Mouse (Mus musculus) hematopoietic multipotent progenitor cell, adult 10-12 weeks (in vitro differentiated cells): Measurements from ENCODE around the gene Lman1l. TPM values are rescaled to one million over a fixed set of nuclear protein-coding genes. Genes with fewer than 3 reads are reported as not detected.

Source experiments
- polyA plus RNA-seq: library from polyadenylated mRNA; stranded (reverse); fragments of >175 nt; gene quantifications from 2 replicates; pipeline ENCODE4 v1.2.3, GENCODE M21; 2012; ENCODE audit warnings: low replicate concordance

The Lman1l gene
- polyA plus RNA-seq = 0.10 and 0.49 TPM in 2 replicates

DNA sequence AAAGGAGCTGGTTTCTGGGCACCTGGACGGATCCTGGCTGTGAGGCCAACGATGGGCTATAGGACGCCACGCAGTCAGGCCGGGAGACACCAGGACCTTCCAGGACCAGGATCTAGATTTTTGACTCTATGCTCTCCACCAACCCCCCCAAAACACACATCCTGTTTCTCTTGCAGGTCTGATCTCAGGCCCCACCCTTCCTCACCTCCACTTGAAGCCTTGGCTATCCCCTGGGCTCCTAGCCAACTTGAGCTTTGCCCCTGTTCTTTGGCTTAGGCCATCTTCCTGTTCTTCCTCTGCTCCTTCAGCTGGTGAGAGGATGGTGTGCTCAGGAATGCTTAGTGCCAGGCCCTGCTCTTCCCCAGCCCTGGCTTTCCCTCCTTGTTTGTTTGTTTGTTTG lies at the start of gene Lman1l:
TSS of gene Lman1l (minus strand) at position 101 of the 400 bp plus-strand sequence.

DNA sequence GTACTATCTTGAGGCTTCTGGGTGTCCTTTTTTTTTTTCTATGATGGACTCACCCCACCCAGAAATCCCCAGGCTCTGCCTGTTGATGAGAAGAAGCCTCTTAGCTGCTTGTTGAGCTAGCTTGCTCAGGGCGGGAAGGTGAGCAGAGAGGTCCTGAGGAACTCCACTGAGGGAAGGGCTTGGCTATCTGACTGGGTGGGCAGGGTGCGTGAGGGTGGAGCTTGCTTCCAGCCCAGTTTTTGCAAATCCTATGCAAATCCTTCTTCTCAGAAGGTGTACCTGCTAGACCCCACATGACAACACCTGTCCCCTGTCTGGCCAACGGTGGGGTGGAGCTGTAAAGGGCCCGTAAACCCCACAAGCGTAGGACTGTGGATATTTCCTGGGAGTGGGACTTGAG lies 32.7 kb upstream of the Lman1l start, which contains the start of gene Csk:
TSS of gene Csk (minus strand) at position 349 of the 400 bp plus-strand sequence.

DNA sequence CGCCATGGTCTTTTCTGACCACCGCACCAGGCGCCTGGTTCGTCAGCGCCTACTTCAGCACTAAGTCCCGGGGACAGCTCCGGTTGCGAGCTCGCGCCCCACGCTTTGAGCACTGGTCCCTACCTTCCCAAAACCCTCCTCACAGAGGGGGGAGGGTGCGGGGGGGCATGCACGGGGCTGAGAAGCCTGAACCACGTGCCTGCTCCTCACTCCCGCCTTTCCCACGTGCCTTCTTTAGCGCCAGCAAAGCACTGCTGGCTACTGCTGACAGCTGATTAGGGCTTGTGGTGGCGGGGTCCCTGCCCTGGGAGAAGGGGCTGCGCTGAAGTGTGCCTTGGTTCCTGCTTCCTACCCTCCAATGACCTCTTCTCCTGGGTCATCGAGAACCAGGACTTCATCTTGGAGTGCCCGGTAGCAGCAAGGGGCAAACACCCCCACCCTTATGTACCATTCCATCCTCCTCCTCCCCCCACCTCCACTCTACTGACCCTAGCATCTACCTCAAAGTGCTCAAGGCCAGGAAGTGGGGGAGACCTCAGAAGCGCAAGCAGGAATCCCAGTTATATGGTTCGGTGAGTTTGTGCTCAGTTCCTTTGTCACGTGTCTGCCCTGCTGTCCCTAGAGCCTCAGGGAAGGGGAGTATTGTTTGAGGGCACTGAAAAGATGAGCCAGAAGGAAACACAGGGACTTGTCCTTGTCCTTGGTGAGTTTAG lies 14.3 kb downstream of the Lman1l start, which contains the start of gene Cplx3:
TSS of gene Cplx3 (minus strand) at position 143 of the 713 bp plus-strand sequence.

DNA sequence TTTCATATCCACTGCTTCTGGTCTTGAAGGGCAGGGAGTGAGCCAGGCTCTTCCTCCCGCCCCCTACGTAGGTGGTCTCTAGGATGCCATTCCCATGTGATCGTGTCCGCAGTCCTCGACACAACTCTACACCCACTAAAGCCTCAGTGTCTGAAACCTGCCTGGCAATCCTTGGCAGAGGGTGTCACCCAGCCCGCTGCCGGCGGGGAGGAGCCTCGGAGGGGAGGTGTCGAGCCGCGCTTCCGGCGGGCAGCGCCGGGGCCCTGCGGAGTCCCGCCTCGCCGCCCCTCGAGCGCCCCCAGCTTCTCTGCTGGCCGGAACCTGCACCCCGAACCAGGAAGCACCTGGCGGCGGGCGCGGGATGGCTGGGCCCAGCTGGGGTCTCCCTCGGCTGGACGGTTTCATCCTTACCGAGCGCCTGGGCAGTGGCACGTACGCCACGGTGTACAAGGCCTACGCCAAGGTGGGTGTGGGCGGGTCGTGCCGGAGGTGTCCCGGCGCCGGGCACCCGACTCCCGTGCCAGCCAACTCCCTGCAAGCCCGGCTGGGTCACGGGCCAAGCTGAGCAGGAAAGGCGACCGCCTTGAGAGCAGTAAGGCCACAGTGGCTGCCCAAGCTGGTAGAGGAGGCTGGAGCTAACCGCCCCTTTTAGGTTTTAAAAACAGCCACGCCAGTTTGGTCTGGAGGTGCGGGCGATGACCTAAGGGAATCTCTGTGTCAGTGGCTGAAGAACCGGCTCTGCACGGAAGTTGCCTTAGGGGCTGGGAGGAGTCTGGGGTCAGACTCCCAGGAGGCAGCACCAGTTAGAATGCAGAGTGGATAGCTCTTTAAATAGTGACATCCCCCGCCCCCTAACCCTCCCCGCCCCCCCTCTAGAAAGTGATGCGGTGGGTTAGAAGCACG lies 31.1 kb downstream of the Lman1l start, which contains the start of gene Ulk3:
TSS of gene Ulk3 (plus strand) at position 229 of the 903 bp plus-strand sequence.

DNA sequence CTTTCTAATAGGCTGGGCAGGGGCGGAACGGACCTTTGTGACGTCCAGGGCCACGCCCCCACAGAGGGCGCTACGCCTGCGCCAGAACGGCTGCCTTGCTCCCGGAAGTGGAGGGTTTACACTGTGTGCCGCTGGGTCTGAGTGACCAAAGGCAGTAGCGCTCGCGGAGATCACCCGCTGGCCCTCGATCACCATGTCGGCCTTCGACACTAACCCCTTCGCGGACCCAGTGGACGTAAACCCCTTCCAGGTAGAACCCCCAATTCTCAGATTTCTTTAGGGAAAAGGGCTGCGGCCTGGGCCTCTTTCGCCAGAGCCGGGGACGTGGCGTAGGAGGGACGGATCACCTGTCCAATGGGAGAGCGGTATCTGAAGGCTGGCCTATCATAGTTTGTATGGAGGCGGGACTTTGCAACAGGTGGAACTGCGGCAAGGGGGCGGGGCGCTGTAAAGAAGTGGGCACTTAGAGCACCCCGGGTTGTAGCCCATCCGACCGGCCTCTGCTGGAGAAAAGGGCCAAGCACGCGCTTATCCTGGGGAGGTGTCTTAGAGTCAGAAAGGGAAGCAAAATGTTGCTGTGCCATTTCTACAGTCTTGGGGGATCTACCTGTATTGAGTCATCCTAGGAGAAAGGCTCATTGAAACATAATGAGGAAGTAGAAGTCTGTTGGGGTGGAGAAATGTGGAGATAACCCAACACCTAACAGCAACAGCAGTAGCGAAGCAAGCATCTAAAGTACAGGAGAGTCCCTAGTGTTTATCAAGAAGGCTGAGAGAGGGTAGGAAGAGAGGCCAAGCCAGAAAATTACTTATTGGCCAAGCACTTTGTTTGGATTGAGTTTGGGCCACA lies 59.5 kb downstream of the Lman1l start, which contains the start of gene Scamp2:
TSS of gene Scamp2 (plus strand) at position 83 of the 850 bp plus-strand sequence.

Other genes with a start within 250 kb of the Lman1l start
- 12.9 and 25.2 TPM in 2 replicates for gene Ppcdc, start 180.7 kb downstream of the Lman1l start, polyA plus RNA-seq
- gene Scamp5, start 152.7 kb downstream of the Lman1l start, polyA plus RNA-seq = 6.0 and 7.6 TPM in 2 replicates
- 0.11 and 0.12 TPM in 2 replicates for gene Rpp25, start 116.7 kb downstream of the Lman1l start, polyA plus RNA-seq
- 201 and 210 TPM in 2 replicates for gene Cox5a, start 99.5 kb downstream of the Lman1l start, polyA plus RNA-seq
- gene Fam219b, start 83.2 kb downstream of the Lman1l start, polyA plus RNA-seq = 15.7 and 42.7 TPM in 2 replicates
- 2.1 and 4.2 TPM in 2 replicates for gene Mpi, start 68.0 kb downstream of the Lman1l start, polyA plus RNA-seq
- 13.8 and 74.4 TPM in 2 replicates for gene Scamp2, start 59.8 kb downstream of the Lman1l start, polyA plus RNA-seq
- 16.0 and 24.7 TPM in 2 replicates for gene Ulk3, start 31.3 kb downstream of the Lman1l start, polyA plus RNA-seq
- gene Cplx3, start 14.5 kb downstream of the Lman1l start, polyA plus RNA-seq = not detected in 2 replicates
- gene Csk, start 32.9 kb upstream of the Lman1l start, polyA plus RNA-seq = 759 and 915 TPM in 2 replicates
- not detected in 2 replicates for gene Cyp1a2, start 62.9 kb upstream of the Lman1l start, polyA plus RNA-seq
- gene Cyp1a1, start 67.2 kb upstream of the Lman1l start, polyA plus RNA-seq = not detected in 2 replicates
- gene Edc3, start 87.8 kb upstream of the Lman1l start, polyA plus RNA-seq = 2.4 and 6.9 TPM in 2 replicates
- 49.6 and 59.2 TPM in 2 replicates for gene Clk3, start 145.1 kb upstream of the Lman1l start, polyA plus RNA-seq
- 31.6 and 49.8 TPM in 2 replicates for gene Arid3b, start 216.0 kb upstream of the Lman1l start, polyA plus RNA-seq